In genomic region chr3:53315449-53315848, GRCm38 (mm10) we compare ENCODE assay signal across 33 mouse cellular contexts.
"Had no signal": no experiment of that assay in that cellular context is flagged by ENCODE, and none has a peak within 500 bp of the region (broad histone marks: within the 10 kb centered on the region; RNA-seq: fewer than 3 reads in every experiment).

No protein-coding gene starts in this region.

- H3K9me3 ChIP-seq: heart, embryonic 12.5 days; heart, embryonic 13.5 days; heart, embryonic 15.5 days; hindbrain, embryonic 10.5 days; hindbrain, embryonic 12.5 days; hindbrain, embryonic 13.5 days; hindbrain, embryonic 15.5 days; intestine, embryonic 15.5 days; kidney, embryonic 15.5 days had no signal

- H3K27me3 ChIP-seq: heart, embryonic 12.5 days; heart, embryonic 13.5 days; heart, embryonic 15.5 days; hindbrain, embryonic 12.5 days; hindbrain, embryonic 13.5 days; hindbrain, embryonic 15.5 days; intestine, embryonic 15.5 days; kidney, embryonic 15.5 days had no signal

- H3K9ac ChIP-seq: heart, embryonic 12.5 days; heart, embryonic 13.5 days; heart, embryonic 15.5 days; hindbrain, embryonic 12.5 days; hindbrain, embryonic 13.5 days; hindbrain, embryonic 14.5 days; hindbrain, embryonic 15.5 days; intestine, embryonic 15.5 days; kidney, embryonic 15.5 days had no signal

- H3K4me3 ChIP-seq: heart, embryonic 12.5 days; heart, embryonic 13.5 days; heart, embryonic 15.5 days; hindbrain, embryonic 10.5 days; hindbrain, embryonic 12.5 days; hindbrain, embryonic 13.5 days; hindbrain, embryonic 15.5 days; intestine, embryonic 15.5 days; kidney, embryonic 15.5 days; layer of hippocampus, adult 2 months; left cerebral cortex, adult 2 months had no signal

- H3K4me1 ChIP-seq: heart, embryonic 12.5 days; heart, embryonic 13.5 days; heart, embryonic 15.5 days; hindbrain, embryonic 10.5 days; hindbrain, embryonic 12.5 days; hindbrain, embryonic 13.5 days; hindbrain, embryonic 15.5 days; intestine, embryonic 15.5 days had no signal

- H3K27ac ChIP-seq: heart, embryonic 13.5 days; heart, embryonic 15.5 days; hindbrain, embryonic 10.5 days; hindbrain, embryonic 12.5 days; hindbrain, embryonic 13.5 days; hindbrain, embryonic 14.5 days; hindbrain, embryonic 15.5 days; hindbrain, postnatal 0 days; intestine, embryonic 15.5 days; kidney, embryonic 15.5 days; kidney, postnatal 0 days; layer of hippocampus, adult 2 months; left cerebral cortex, adult 2 months had no signal

- DNase-seq: heart, postnatal 10 days; heart, postnatal 14 days; heart, postnatal 4 days; kidney, adult 11 months; kidney, adult 18-20 months; kidney, adult 2 months; kidney, adult 8-10 months; kidney, adult 9 months; kidney, postnatal 10 days; kidney, postnatal 14 days; kidney, postnatal 25 days; kidney, postnatal 36 days; kidney, postnatal 4 days; layer of hippocampus, adult 9-11 months; layer of hippocampus, postnatal 36 days had no signal

- H3K36me3 ChIP-seq: heart, embryonic 12.5 days; heart, embryonic 13.5 days; heart, embryonic 15.5 days; hindbrain, embryonic 10.5 days; hindbrain, embryonic 12.5 days; hindbrain, embryonic 13.5 days; hindbrain, embryonic 15.5 days; intestine, embryonic 15.5 days; kidney, embryonic 15.5 days had no signal

- ATAC-seq: hindbrain, embryonic 16.5 days; hindbrain, postnatal 0 days; inflammation-experienced regulatory T-cells, adult 6 months; intestine, embryonic 15.5 days; intestine, embryonic 16.5 days; intestine, postnatal 0 days had no signal

- H3K4me2 ChIP-seq: heart, embryonic 12.5 days; heart, embryonic 13.5 days; heart, embryonic 15.5 days; hindbrain, embryonic 12.5 days; hindbrain, embryonic 13.5 days; hindbrain, embryonic 14.5 days; hindbrain, embryonic 15.5 days; intestine, embryonic 15.5 days; kidney, embryonic 15.5 days had no signal
